ENCODE assay signal across 8 mouse cellular contexts in the genomic region with DNA sequence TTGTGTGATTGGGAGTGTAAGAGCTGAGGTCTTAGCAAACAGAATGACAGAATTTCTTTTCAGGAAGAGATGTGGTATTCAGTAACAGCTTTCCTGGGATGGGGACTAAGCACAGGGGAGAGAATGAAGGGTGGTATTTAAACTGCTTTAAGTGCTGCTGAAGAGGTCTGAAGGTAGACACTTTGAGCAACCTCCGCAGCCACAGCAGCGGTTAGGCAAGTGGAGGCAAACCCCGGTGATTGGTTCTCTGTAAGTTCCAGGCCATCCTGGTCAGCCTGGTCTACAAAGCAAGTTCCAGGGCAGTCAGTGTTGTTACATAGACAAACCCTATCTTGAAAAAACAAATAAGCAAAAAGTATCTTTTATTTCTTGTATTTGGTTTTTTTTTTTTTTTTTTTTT. TPM values are rescaled to one million over a fixed set of nuclear protein-coding genes. Genes with fewer than 3 reads are reported as not detected.
DNase-seq lines count a peak whose midpoint lies in the region; ATAC-seq and TF ChIP-seq lines count a peak whose summit lies in the region.

No protein-coding gene starts in this region.

- H3K4me3 ChIP-seq in liver, adult 2 months (ENCODE audit: insufficient read depth, low read depth, low read length) = peak overlapping the region; percentile 55
- H3K4me3 ChIP-seq in embryonic fibroblast, embryonic 13.5 days (ENCODE audit: insufficient read depth, low read length) = peak overlapping the region; percentile 71
- peak overlapping the region; percentile 63 for H3K4me3 ChIP-seq in liver, embryonic 11.5 days (ENCODE audit: low read depth, low read length)
- peak overlapping the region; percentile 60 for H3K4me3 ChIP-seq in neural tube, embryonic 15.5 days (replicated peaks)

- TF ChIP-seq POLR2A in liver, adult 2 months (IDR thresholded peaks at IDR 0.05; ENCODE audit: extremely low read depth, insufficient read depth, low read length) = no peak
- TF ChIP-seq POLR2A in embryonic fibroblast, embryonic 13.5 days (IDR thresholded peaks at IDR 0.05; ENCODE audit: low read depth, low read length) = peak; percentile 39; the same call in 1 of the 2 replicates

- peak overlapping the region; percentile 99 for H3K27ac ChIP-seq in liver, adult 2 months (replicated peaks; ENCODE audit: insufficient read depth, low read depth, low read length)
- peak overlapping the region; percentile 99 for H3K27ac ChIP-seq in embryonic fibroblast, embryonic 13.5 days (ENCODE audit: insufficient read depth, low read length)
- H3K27ac ChIP-seq in liver, embryonic 11.5 days (ENCODE audit: low read depth, low read length) = peak overlapping the region; percentile 95
- H3K27ac ChIP-seq in neural tube, embryonic 15.5 days (replicated peaks) = peak overlapping the region; percentile 89

- H3K4me1 ChIP-seq in liver, adult 2 months (ENCODE audit: control insufficient read depth, insufficient read depth, low read length) = peaks cover 11% of the 10 kb centered on the region
- H3K4me1 ChIP-seq in embryonic fibroblast, embryonic 13.5 days (ENCODE audit: control insufficient read depth, insufficient read depth, low read length) = 0 out of 2 replicates have a peak, but pooled peaks cover 4% of the 10 kb centered on the region
- H3K4me1 ChIP-seq in liver, embryonic 11.5 days (replicated peaks; ENCODE audit: control insufficient read depth, insufficient read depth, low read length) = peaks cover 51% of the 10 kb centered on the region
- H3K4me1 ChIP-seq in neural tube, embryonic 15.5 days = peaks cover 50% of the 10 kb centered on the region

- no peaks in the 10 kb centered on the region for H3K27me3 ChIP-seq in liver, adult 2 months (ENCODE audit: control insufficient read depth, insufficient read depth, low read length)
- no peaks in the 10 kb centered on the region for H3K27me3 ChIP-seq in liver, embryonic 11.5 days (replicated peaks; ENCODE audit: control insufficient read depth, insufficient read depth, low read length)
- no peaks in the 10 kb centered on the region for H3K27me3 ChIP-seq in neural tube, embryonic 15.5 days (replicated peaks)

- no peak for TF ChIP-seq CTCF in liver, adult 2 months (IDR thresholded peaks at IDR 0.05; ENCODE audit: low read depth, low read length)
- TF ChIP-seq CTCF in embryonic fibroblast, embryonic 13.5 days (IDR thresholded peaks at IDR 0.05; ENCODE audit: borderline replicate concordance, insufficient read depth, low read length) = no peak

- peak overlapping the region; percentile 72 for H3K9ac ChIP-seq in liver, adult 2 months (ENCODE audit: low read depth, low read length)
- H3K9ac ChIP-seq in liver, embryonic 11.5 days (ENCODE audit: low read depth, low read length) = peak overlapping the region; percentile 75
- H3K9ac ChIP-seq in neural tube, embryonic 15.5 days (replicated peaks) = peak overlapping the region; percentile 56

- H3K79me2 ChIP-seq in liver, adult 2 months (ENCODE audit: control insufficient read depth, insufficient read depth, low read length) = peaks cover 8% of the 10 kb centered on the region; the same call in 1 of the 2 replicates

- WGBS in liver, adult 2 months = 6% methylated on average over 3 of the region's 3 CpGs
- 22% methylated on average over 3 of the region's 3 CpGs for WGBS in liver, embryonic 11.5 days
- WGBS in neural tube, embryonic 15.5 days = 15% methylated on average over 3 of the region's 3 CpGs

- peak overlapping the region; percentile 98 for H3K4me2 ChIP-seq in liver, embryonic 11.5 days
- H3K4me2 ChIP-seq in neural tube, embryonic 15.5 days = peak overlapping the region; percentile 90

- ATAC-seq in liver, embryonic 11.5 days (replicated peaks; ENCODE audit: low FRiP score) = no peak
- no peak for ATAC-seq in neural tube, embryonic 15.5 days (ENCODE audit: low FRiP score)

- DNase-seq in liver, adult 2 months (ENCODE audit: extremely low read depth, low read depth, low spot score) = no peak
- no peak for DNase-seq in liver
- DNase-seq in liver, embryonic 11.5 days (ENCODE audit: low spot score) = no peak
- DNase-seq in cerebellum, adult 9-10 months = no peak
- no peak for DNase-seq in adrenal gland, postnatal 4 days (ENCODE audit: low spot score in 2 of 2)
- DNase-seq in gastrocnemius, postnatal 10 days = no peak

- peaks cover 9% of the 10 kb centered on the region for H3K36me3 ChIP-seq in liver, adult 2 months (ENCODE audit: control insufficient read depth, insufficient read depth, low read length)
- H3K36me3 ChIP-seq in liver, embryonic 11.5 days (ENCODE audit: control insufficient read depth, insufficient read depth, low read length) = peaks cover 17% of the 10 kb centered on the region
- peaks cover 9% of the 10 kb centered on the region for H3K36me3 ChIP-seq in neural tube, embryonic 15.5 days

- no peaks in the 10 kb centered on the region for H3K9me3 ChIP-seq in liver, embryonic 11.5 days (ENCODE audit: control insufficient read depth, low read length)
- H3K9me3 ChIP-seq in neural tube, embryonic 15.5 days (replicated peaks) = no peaks in the 10 kb centered on the region

RNA-seq across cellular contexts. Expression of gene Shc1, which starts 1.7 kb away (rescaled TPM):
- 37.7 and 42.0 TPM in 2 replicates for total RNA-seq in liver, adult 2 months (2014; rRNA removed)
- 56.8 and 57.4 TPM in 2 replicates for polyA plus RNA-seq in liver, adult 2 months (2012; rRNA removed)
- 224 and 227 TPM in 2 replicates for polyA plus RNA-seq in embryonic fibroblast, embryonic 13.5 days (2011; ENCODE audit: insufficient read length, low read depth, missing spikeins)
- polyA plus RNA-seq in liver, embryonic 11.5 days (2014; fragmentation: Nextera tagmentation; extraction: Ambion mirVana) = 72.8 and 75.6 TPM in 2 replicates
- 22.0 and 35.3 TPM in 2 replicates for polyA plus RNA-seq in neural tube, embryonic 15.5 days (2015; fragmentation: Nextera tagmentation; extraction: Ambion mirVana)
- 100 to 1,000 TPM; 142 to 145 TPM for total RNA-seq in adrenal gland, postnatal 4 days (2021)
- total RNA-seq in gastrocnemius, postnatal 10 days (2021) = 10 to 100 TPM; 50.0 to 57.8 TPM

RNA-seq across cellular contexts. Expression of gene Cks1b, which starts 1.8 kb away (rescaled TPM):
- 3.0 and 6.0 TPM in 2 replicates for total RNA-seq in liver, adult 2 months (2014; rRNA removed)
- 7.9 and 11.0 TPM in 2 replicates for polyA plus RNA-seq in liver, adult 2 months (2012; rRNA removed)
- 142 and 174 TPM in 2 replicates for polyA plus RNA-seq in embryonic fibroblast, embryonic 13.5 days (2011; ENCODE audit: insufficient read length, low read depth, missing spikeins)
- 498 and 502 TPM in 2 replicates for polyA plus RNA-seq in liver, embryonic 11.5 days (2014; fragmentation: Nextera tagmentation; extraction: Ambion mirVana)
- polyA plus RNA-seq in neural tube, embryonic 15.5 days (2015; fragmentation: Nextera tagmentation; extraction: Ambion mirVana) = 79.3 and 153 TPM in 2 replicates
- total RNA-seq in adrenal gland, postnatal 4 days (2021) = 10 to 100 TPM; 64.2 to 66.3 TPM
- total RNA-seq in gastrocnemius, postnatal 10 days (2021) = 10 to 100 TPM; 19.7 to 22.3 TPM

RNA-seq across cellular contexts. Expression of gene Flad1, which starts 8.3 kb away (rescaled TPM):
- 29.0 and 33.0 TPM in 2 replicates for total RNA-seq in liver, adult 2 months (2014; rRNA removed)
- 62.6 and 67.3 TPM in 2 replicates for polyA plus RNA-seq in liver, adult 2 months (2012; rRNA removed)
- polyA plus RNA-seq in embryonic fibroblast, embryonic 13.5 days (2011; ENCODE audit: insufficient read length, low read depth, missing spikeins) = 10.9 and 11.2 TPM in 2 replicates
- 34.3 and 37.8 TPM in 2 replicates for polyA plus RNA-seq in liver, embryonic 11.5 days (2014; fragmentation: Nextera tagmentation; extraction: Ambion mirVana)
- polyA plus RNA-seq in neural tube, embryonic 15.5 days (2015; fragmentation: Nextera tagmentation; extraction: Ambion mirVana) = 32.7 and 33.1 TPM in 2 replicates
- total RNA-seq in adrenal gland, postnatal 4 days (2021) = 10 to 100 TPM; 30.9 to 36.8 TPM
- total RNA-seq in gastrocnemius, postnatal 10 days (2021) = 10 to 100 TPM; 25.8 to 29.5 TPM

RNA-seq across cellular contexts. Expression of gene Pygo2, which starts 10.0 kb away (rescaled TPM):
- 4.4 and 9.9 TPM in 2 replicates for total RNA-seq in liver, adult 2 months (2014; rRNA removed)
- polyA plus RNA-seq in liver, adult 2 months (2012; rRNA removed) = 26.5 and 29.0 TPM in 2 replicates
- polyA plus RNA-seq in embryonic fibroblast, embryonic 13.5 days (2011; ENCODE audit: insufficient read length, low read depth, missing spikeins) = 42.4 and 45.2 TPM in 2 replicates
- polyA plus RNA-seq in liver, embryonic 11.5 days (2014; fragmentation: Nextera tagmentation; extraction: Ambion mirVana) = 35.5 and 37.7 TPM in 2 replicates
- polyA plus RNA-seq in neural tube, embryonic 15.5 days (2015; fragmentation: Nextera tagmentation; extraction: Ambion mirVana) = 38.8 and 41.1 TPM in 2 replicates
- 10 to 100 TPM; 43.0 to 44.3 TPM for total RNA-seq in adrenal gland, postnatal 4 days (2021)
- total RNA-seq in gastrocnemius, postnatal 10 days (2021) = 10 to 100 TPM; 15.9 to 22.2 TPM

RNA-seq across cellular contexts. Expression of gene Pbxip1, which starts 16.5 kb away (rescaled TPM):
- total RNA-seq in liver, adult 2 months (2014; rRNA removed) = 5.7 and 5.9 TPM in 2 replicates
- 6.6 and 9.1 TPM in 2 replicates for polyA plus RNA-seq in liver, adult 2 months (2012; rRNA removed)
- polyA plus RNA-seq in embryonic fibroblast, embryonic 13.5 days (2011; ENCODE audit: insufficient read length, low read depth, missing spikeins) = 90.9 and 91.6 TPM in 2 replicates
- polyA plus RNA-seq in liver, embryonic 11.5 days (2014; fragmentation: Nextera tagmentation; extraction: Ambion mirVana) = 8.3 and 8.7 TPM in 2 replicates
- polyA plus RNA-seq in neural tube, embryonic 15.5 days (2015; fragmentation: Nextera tagmentation; extraction: Ambion mirVana) = 16.1 and 23.2 TPM in 2 replicates
- 10 to 100 TPM; 58.7 to 58.8 TPM for total RNA-seq in adrenal gland, postnatal 4 days (2021)
- 100 to 1,000 TPM; 155 to 167 TPM for total RNA-seq in gastrocnemius, postnatal 10 days (2021)
